Mouse (Mus musculus) adrenal gland, postnatal 25 days (tissue): ENCODE measurements around the gene Apob. TPM values are rescaled to one million over a fixed set of nuclear protein-coding genes. Genes with fewer than 3 reads are reported as not detected.

Experiments used
- DNase-seq: peaks from one replicate; pipeline ENCODE4 v3.0.0; 2021; ENCODE audit warnings: mixed read lengths
- total RNA-seq: library from RNA; stranded (reverse); gene quantifications from 2 replicates; pipeline ENCODE4 v1.2.3, GENCODE M21; 2021

The Apob gene
- total RNA-seq, 1 experiment from 2014 or later = 0.06 TPM

DNA sequence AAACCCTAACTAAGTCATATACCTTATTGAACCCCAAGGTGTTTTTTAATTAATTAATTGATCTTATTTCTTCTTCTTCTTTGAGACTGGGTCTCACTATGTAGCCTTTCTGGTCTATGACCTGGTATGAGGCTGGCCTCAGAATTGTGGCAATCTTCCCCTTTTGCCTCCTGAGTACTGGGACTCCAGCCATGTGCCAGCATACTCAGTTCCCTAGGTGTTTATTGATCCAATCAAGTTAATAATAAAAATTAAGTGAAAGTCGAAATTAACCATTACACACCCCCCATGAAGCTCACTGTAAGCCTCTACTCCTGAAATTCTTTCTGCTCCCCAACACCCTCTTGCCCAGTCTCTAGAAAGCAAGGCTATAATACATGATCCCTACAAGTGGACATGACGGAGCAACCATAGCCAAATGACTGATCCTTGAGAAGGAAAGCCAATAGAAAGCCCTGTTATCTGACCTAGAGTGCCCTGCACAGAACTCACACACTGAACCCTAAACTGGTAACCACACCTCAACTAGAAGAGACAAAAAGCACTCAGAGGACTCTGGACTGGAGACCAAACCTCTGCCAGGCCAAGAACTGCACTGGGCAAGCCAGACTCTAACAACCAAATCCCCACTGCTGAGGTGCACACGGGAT is 60.8 kb downstream of the Apob start:
- DNase-seq = no peak

DNA sequence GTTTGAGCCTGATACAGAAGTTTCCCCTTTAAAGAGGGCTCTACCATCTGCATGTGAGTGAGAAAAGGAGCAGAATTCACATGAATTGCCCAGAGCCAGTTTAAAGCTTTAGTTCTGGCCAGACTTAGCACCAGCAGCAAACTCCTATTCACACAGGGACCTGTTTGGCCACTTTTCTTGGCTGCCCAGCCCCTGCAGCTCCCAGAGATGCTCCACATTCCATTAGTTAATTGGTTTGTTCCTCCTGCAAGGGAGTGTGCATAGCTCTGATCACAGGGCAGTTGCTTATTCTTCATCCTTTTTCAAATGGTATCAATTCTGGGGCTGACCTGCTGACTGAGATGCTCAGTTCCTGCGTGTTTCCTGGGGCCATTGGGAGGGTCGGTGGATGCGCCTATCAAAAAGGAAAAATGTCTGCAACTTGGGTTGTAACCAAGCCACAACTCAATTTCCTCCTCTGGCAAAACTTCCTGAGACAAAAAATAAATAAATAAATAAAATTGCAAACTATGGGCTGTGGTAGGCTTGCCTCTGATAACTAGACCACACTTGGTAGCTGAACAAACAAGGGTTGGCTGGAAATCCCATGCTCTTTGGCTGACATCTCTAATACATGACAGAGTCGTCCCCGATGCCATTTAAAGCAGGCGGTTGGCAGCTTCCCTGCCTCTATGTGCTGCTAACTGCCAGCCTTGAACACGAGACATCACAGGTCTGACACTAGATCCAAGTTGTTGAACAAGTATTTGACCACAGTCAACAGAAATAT is 65.4 kb downstream of the Apob start:
- DNase-seq = no peak

DNA sequence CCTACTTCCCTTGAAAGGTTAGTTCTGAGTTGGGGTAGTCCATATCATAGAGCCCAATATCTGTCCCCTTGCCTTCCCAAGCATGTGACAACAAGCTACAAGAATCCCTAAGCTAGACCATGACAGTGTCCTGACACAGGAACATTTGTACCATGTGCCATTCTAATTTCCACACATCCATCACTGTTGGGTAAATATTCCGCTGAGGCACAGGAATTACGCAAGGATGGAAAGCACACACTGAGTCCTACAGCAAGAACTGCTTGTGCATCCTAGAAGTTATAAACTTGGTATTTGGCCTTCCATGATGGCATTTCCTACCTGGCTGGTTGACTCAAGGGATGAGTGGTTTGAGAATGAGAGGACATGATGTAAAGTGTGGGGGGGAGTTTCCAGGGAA is 69.6 kb downstream of the Apob start:
- DNase-seq = no peak

DNA sequence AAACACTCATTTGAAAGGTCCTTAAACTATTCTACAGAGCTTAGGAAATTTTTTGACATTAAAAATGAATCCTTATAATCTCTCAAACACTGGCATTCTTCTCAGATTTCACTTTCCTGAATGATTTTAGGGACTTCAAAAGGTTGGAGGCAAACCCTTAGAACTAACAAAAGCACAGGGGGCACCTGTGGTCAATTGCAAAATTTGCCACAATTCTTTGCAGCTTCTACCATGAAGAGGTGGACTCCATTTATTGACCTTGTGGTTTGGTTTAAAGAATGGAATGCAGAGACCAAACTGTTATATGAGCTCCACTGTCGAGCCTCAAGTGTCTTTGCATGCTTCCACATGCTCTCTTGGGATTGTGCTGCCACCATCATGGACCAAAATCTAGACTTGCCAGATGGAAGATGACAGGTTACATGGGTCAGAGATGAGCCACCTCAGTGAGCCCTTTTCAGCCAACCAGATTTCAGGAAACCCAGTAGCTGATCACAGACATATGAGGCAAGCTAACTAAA is 70.4 kb downstream of the Apob start:
- no peak for DNase-seq

DNA sequence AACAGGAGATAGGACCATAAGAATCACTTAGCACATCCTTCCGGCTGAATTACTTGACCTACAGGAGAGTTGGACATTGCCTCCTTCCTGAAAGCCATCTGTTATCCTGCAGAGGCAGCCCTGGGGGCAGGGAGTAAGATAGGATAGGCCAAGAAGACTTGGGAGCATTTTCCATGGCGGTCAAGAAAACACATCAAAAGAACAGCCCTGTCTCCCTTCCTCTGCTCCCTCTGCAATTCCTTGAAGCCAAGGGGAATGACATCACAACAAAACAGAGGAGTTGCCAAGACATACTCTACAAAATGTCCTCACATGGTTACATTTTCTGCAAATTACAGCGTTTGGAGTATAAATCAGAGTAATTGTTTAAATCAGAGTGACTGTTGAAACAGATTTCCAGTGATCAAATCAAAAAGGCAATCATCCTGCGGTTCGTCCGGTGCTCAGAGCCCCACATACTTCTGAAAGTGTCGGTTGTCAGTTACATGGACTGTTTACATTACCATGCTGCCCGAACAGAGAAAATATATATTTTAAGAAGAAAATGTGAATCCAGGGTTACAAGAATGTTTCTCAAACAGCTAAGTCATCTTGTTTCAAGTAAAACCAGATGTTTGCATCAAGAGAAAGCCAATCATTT is 78.7 kb downstream of the Apob start:
- no peak for DNase-seq

DNA sequence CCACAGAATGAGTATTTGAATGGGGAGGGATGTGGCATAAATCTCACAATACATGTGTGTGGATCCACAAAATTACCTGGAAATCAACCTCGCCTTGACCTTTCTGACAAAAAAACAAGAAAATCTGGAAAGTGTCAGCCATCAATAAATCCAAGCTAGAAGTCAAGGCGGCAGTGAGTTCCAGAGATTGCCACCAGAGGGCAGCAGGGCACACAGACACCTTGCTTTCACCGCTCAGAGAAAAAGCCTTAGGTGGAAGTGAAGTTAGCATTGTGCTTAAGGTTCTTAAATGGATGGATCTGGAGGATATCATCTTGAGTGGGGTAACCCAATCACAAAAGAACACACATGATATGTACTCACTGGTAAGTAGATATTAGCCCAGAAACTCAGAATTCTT is 82.1 kb downstream of the Apob start:
- DNase-seq = peak; percentile 67

DNA sequence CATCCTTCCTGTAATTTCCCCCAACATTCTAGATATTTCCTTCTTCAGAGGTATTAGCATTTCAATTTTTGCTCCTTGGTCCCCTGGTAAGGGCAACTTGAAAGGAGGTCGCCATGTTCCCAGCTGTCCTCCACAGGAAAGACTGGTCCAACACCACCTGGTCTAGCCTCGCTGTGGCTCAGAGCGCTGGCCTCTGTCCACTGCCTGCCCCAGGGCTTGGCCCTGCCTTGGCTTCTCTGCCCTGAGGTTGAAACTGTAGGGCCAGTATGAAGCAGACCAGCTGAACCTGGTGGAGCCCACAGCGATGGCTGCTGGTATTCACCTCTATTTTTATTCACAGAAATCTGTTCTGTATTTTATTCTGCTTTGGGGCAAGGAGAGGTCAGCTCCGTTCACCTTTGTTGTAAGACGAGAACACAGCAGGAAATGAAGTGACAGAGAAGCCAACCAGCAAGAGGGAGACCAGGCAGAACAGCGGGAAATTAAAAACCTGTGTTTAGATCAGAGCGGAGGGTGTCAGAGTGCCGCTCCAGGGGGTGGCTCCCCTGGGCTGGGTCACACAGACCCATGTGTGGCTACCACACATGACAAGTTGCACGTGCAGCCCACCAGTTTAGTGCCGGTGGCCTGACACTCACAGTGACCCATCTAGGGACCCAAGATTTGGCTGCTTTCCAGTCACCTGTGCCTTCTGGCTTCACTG is 86.1 kb downstream of the Apob start:
- no peak for DNase-seq

Other genes with a start within 250 kb of the Apob start
- gene Ldah, start 230.5 kb downstream of the Apob start, total RNA-seq = 49.5 and 59.5 TPM in 2 replicates